Mouse (Mus musculus) mouse trophoblast stem cell (cell line): ENCODE results near the gene Sorl1.

Experiments
- in situ Hi-C, 2 experiments: fragments of 300-500 bp; cut with MseI, MboI; formaldehyde crosslinking; loops; 2 replicates in 1 of 2; 3 replicates in 1 of 2; pipeline ENCODE4 v1.15.1; 2025

The Sorl1 gene

GRCm38 (mm10) chr9:42053591-42054190 is 70.4 kb downstream of the Sorl1 start:
- in situ Hi-C loops: no loop called here

- in situ Hi-C loops: no loop called here
These were observed 71.3 kb downstream of the Sorl1 start for GRCm38 (mm10) chr9:42052713-42053356.

- in situ Hi-C loops: no loop called here
These were observed 75.6 kb downstream of the Sorl1 start for GRCm38 (mm10) chr9:42048542-42048941.

- in situ Hi-C loops: no loop called here
These were observed 76.3 kb downstream of the Sorl1 start for GRCm38 (mm10) chr9:42047786-42048185.

GRCm38 (mm10) chr9:42046248-42046647 is 77.8 kb downstream of the Sorl1 start:
- in situ Hi-C loops: no loop called here

GRCm38 (mm10) chr9:42044651-42045050 is 79.4 kb downstream of the Sorl1 start:
- in situ Hi-C loops: no loop called here

GRCm38 (mm10) chr9:42043934-42044333 is 80.2 kb downstream of the Sorl1 start:
- in situ Hi-C loops: no loop called here

- in situ Hi-C loops: no loop called here
These were observed 84.8 kb downstream of the Sorl1 start for GRCm38 (mm10) chr9:42039000-42039992.

GRCm38 (mm10) chr9:42036885-42037284 is 87.2 kb downstream of the Sorl1 start:
- in situ Hi-C loops: no loop called here

GRCm38 (mm10) chr9:42035995-42036394 is 88.1 kb downstream of the Sorl1 start:
- in situ Hi-C loops: no loop called here

- in situ Hi-C loops: no loop called here
These were observed 88.8 kb downstream of the Sorl1 start for GRCm38 (mm10) chr9:42035213-42035765.

- in situ Hi-C loops: no loop called here
These were observed 90.0 kb downstream of the Sorl1 start for GRCm38 (mm10) chr9:42034116-42034520.

- in situ Hi-C loops: no loop called here
These were observed 90.6 kb downstream of the Sorl1 start for GRCm38 (mm10) chr9:42033291-42034115.

- in situ Hi-C loops: no loop called here
These were observed 91.7 kb downstream of the Sorl1 start for GRCm38 (mm10) chr9:42032419-42032818.

GRCm38 (mm10) chr9:42028807-42029206 is 95.3 kb downstream of the Sorl1 start:
- in situ Hi-C loops: no loop called here

- in situ Hi-C loops: no loop called here
These were observed 99.8 kb downstream of the Sorl1 start for GRCm38 (mm10) chr9:42024257-42024656.

GRCm38 (mm10) chr9:42023383-42023782 is 100.7 kb downstream of the Sorl1 start:
- in situ Hi-C loops: no loop called here

GRCm38 (mm10) chr9:42022318-42022717 is 101.8 kb downstream of the Sorl1 start:
- in situ Hi-C loops: no loop called here

- in situ Hi-C loops: no loop called here
These were observed 104.6 kb downstream of the Sorl1 start for GRCm38 (mm10) chr9:42019308-42020031.

GRCm38 (mm10) chr9:42008501-42008900 is 115.6 kb downstream of the Sorl1 start:
- in situ Hi-C loops: no loop called here
